Mouse (Mus musculus) left cerebral cortex, postnatal 10 days (tissue): ENCODE results near the gene Csf1. TPM values are rescaled to one million over a fixed set of nuclear protein-coding genes. Genes with fewer than 3 reads are reported as not detected.

Experiments used
- total RNA-seq, 2 experiments: library from RNA; stranded (reverse); gene quantifications; 2 replicates each; pipeline ENCODE4 v1.2.3; 2021

The Csf1 gene
- total RNA-seq, 2 experiments from 2014 or later = 7.5 to 8.3 TPM

Other genes starting within 250 kb of the Csf1 start
- gene Slc6a17, start 242.5 kb downstream of the Csf1 start, total RNA-seq = 100 to 1,000 TPM; 258 to 262 TPM
- not detected for gene Ubl4b, start 205.4 kb downstream of the Csf1 start, total RNA-seq
- 1 to 10 TPM in 1 of 2 experiments, under 1 TPM in 1; 0.71 to 1.3 TPM for gene Alx3, start 165.4 kb downstream of the Csf1 start, total RNA-seq
- not detected for gene Gm10961, start 129.1 kb downstream of the Csf1 start, total RNA-seq
- 10 to 100 TPM; 79.0 to 85.0 TPM for gene Strip1, start 128.8 kb downstream of the Csf1 start, total RNA-seq
- gene Ahcyl1, start 63.9 kb downstream of the Csf1 start, total RNA-seq = 100 to 1,000 TPM; 246 to 267 TPM
- not detected for gene Eps8l3, start 116.8 kb upstream of the Csf1 start, total RNA-seq
- gene Gstm5, start 135.4 kb upstream of the Csf1 start, total RNA-seq = 100 to 1,000 TPM; 138 to 141 TPM
- gene Gstm7, start 171.3 kb upstream of the Csf1 start, total RNA-seq = 10 to 100 TPM; 44.2 TPM
- gene Gstm6, start 183.3 kb upstream of the Csf1 start, total RNA-seq = 1 to 10 TPM; 3.6 to 7.2 TPM
- not detected for gene Gstm3, start 208.8 kb upstream of the Csf1 start, total RNA-seq
- 1 to 10 TPM; 2.5 to 3.7 TPM for gene Gstm2, start 226.0 kb upstream of the Csf1 start, total RNA-seq